Mouse (Mus musculus) midbrain, embryonic 13.5 days (tissue): ENCODE data around the gene Foxo6. TPM values are rescaled to one million over a fixed set of nuclear protein-coding genes. Genes with fewer than 3 reads are reported as not detected.

Experiments
- ATAC-seq: fragments of 200-750 bp; cut with Nextera tagmentation; 2 replicates; pipeline ENCODE4 v1.8.0; 2017; ENCODE audit warnings: mild to moderate bottlenecking, moderate TSS enrichment, moderate library complexity
- H3K27ac ChIP-seq: fragments of 300-500 bp; sonication (generic); 2 replicates; pipeline ENCODE4 v1.5.1; 2015; ENCODE audit warnings: inconsistent platforms, mild to moderate bottlenecking, moderate library complexity
- H3K27me3 ChIP-seq: fragments of 300-500 bp; sonication (generic); 2 replicates; pipeline ENCODE4 v1.6.1; 2015; ENCODE audit warnings: mild to moderate bottlenecking, inconsistent platforms
- H3K36me3 ChIP-seq: fragments of 300-500 bp; sonication (generic); 2 replicates; pipeline ENCODE4 v1.6.1; 2015; ENCODE audit warnings: mild to moderate bottlenecking, inconsistent platforms
- H3K4me1 ChIP-seq: fragments of 300-500 bp; sonication (generic); replicated peaks from 2 replicates; pipeline ENCODE4 v1.6.1; 2015; ENCODE audit warnings: inconsistent platforms
- H3K4me2 ChIP-seq: fragments of 300-500 bp; sonication (generic); replicated peaks from 2 replicates; pipeline ENCODE4 v1.6.1; 2015; ENCODE audit warnings: moderate library complexity, mild to moderate bottlenecking, inconsistent platforms
- H3K4me3 ChIP-seq: fragments of 300-500 bp; sonication (generic); replicated peaks from 2 replicates; pipeline ENCODE4 v1.5.1; 2015; ENCODE audit warnings: mild to moderate bottlenecking, inconsistent platforms
- H3K9ac ChIP-seq: fragments of 300-500 bp; sonication (generic); replicated peaks from 2 replicates; pipeline ENCODE4 v1.6.1; 2015; ENCODE audit warnings: mild to moderate bottlenecking, inconsistent platforms
- H3K9me3 ChIP-seq: fragments of 300-500 bp; sonication (generic); 2 replicates; pipeline ENCODE4 v1.6.1; 2016; ENCODE audit warnings: mild to moderate bottlenecking, inconsistent platforms
- WGBS: fragments of 180-500 bp; shearing (Covaris S2); methylation state at CpG from one replicate; pipeline ENCODE4 v1.1.7; 2015; 5-methylcytosine and 5-hydroxymethylcytosine counted together
- polyA plus RNA-seq: library from polyadenylated mRNA; unstranded; fragments of >200 nt; fragmentation: Nextera tagmentation; extraction: Ambion mirVana; gene quantifications from 2 replicates; pipeline ENCODE4 v1.2.1, GENCODE M21; 2015

Foxo6 gene
- polyA plus RNA-seq, 1 experiment from 2014 or later: 0.69 TPM

GRCm38 (mm10) chr4:120314571-120314970 lies 27.4 kb upstream of the Foxo6 start:
- no peak overlapping the region for H3K27ac ChIP-seq
- 48% methylated on average over 3 of the region's 3 CpGs for WGBS
- H3K27me3 ChIP-seq: peaks cover 7% of the 10 kb centered on the region; the same call in 1 of the 2 replicates
- H3K4me2 ChIP-seq: no peak overlapping the region
- peaks cover 2% of the 10 kb centered on the region; the same call in 1 of the 2 replicates for H3K9me3 ChIP-seq
- H3K4me1 ChIP-seq: 0 out of 2 replicates have a peak, but pooled peaks cover 4% of the 10 kb centered on the region
- no peak for ATAC-seq
- H3K4me3 ChIP-seq: no peak overlapping the region
- no peak overlapping the region for H3K9ac ChIP-seq
- no peaks in the 10 kb centered on the region for H3K36me3 ChIP-seq

GRCm38 (mm10) chr4:120313309-120313708 lies 26.2 kb upstream of the Foxo6 start:
- 77% methylated on average over 5 of the region's 5 CpGs for WGBS
- Histone ChIP-seq H3K4me2 (no peak overlapping the region), H3K4me1 (0 out of 2 replicates have a peak, but pooled peaks cover 4% of the 10 kb centered on the region), H3K4me3 (no peak overlapping the region), H3K36me3 (no peaks in the 10 kb centered on the region), H3K9ac (no peak overlapping the region), H3K27ac (no peak overlapping the region), H3K9me3 (peaks cover 2% of the 10 kb centered on the region; the same call in 1 of the 2 replicates), H3K27me3 (peaks cover 7% of the 10 kb centered on the region; the same call in 1 of the 2 replicates)
- ATAC-seq: no peak

GRCm38 (mm10) chr4:120304580-120304979 lies 17.4 kb upstream of the Foxo6 start:
- Histone ChIP-seq H3K9me3 (no peaks in the 10 kb centered on the region), H3K4me2 (no peak overlapping the region), H3K36me3 (no peaks in the 10 kb centered on the region), H3K27me3 (no peaks in the 10 kb centered on the region), H3K27ac (no peak overlapping the region), H3K9ac (no peak overlapping the region), H3K4me3 (no peak overlapping the region), H3K4me1 (peaks cover 3% of the 10 kb centered on the region; the same call in 1 of the 2 replicates)
- 55% methylated on average over 9 of the region's 9 CpGs for WGBS
- ATAC-seq: 0 out of 2 replicates have a peak, but pooled peaks have one; percentile 55

GRCm38 (mm10) chr4:120299287-120299686 lies 12.1 kb upstream of the Foxo6 start:
- WGBS: 62% methylated on average over 7 of the region's 7 CpGs
- Histone ChIP-seq H3K27ac (no peak overlapping the region), H3K4me2 (no peak overlapping the region), H3K4me3 (no peak overlapping the region), H3K27me3 (no peaks in the 10 kb centered on the region), H3K4me1 (no peaks in the 10 kb centered on the region), H3K36me3 (no peaks in the 10 kb centered on the region), H3K9ac (no peak overlapping the region), H3K9me3 (no peaks in the 10 kb centered on the region)
- no peak for ATAC-seq

GRCm38 (mm10) chr4:120291106-120291822 lies 4.1 kb upstream of the Foxo6 start:
- no peak for ATAC-seq
- no peaks in the 10 kb centered on the region for H3K9me3 ChIP-seq
- no peak overlapping the region for H3K9ac ChIP-seq
- no peaks in the 10 kb centered on the region for H3K36me3 ChIP-seq
- H3K4me1 ChIP-seq: peaks cover 22% of the 10 kb centered on the region
- H3K4me2 ChIP-seq: no peak overlapping the region
- H3K4me3 ChIP-seq: no peak overlapping the region
- no peak overlapping the region for H3K27ac ChIP-seq
- WGBS: 80% methylated on average over 11 of the region's 11 CpGs
- peaks cover 12% of the 10 kb centered on the region; the same call in 1 of the 2 replicates for H3K27me3 ChIP-seq

GRCm38 (mm10) chr4:120290486-120290885 lies 3.3 kb upstream of the Foxo6 start:
- 67% methylated on average over 5 of the region's 5 CpGs for WGBS
- Histone ChIP-seq H3K9me3 (no peaks in the 10 kb centered on the region), H3K9ac (no peak overlapping the region), H3K27ac (no peak overlapping the region), H3K27me3 (peaks cover 20% of the 10 kb centered on the region), H3K4me1 (peaks cover 30% of the 10 kb centered on the region), H3K36me3 (no peaks in the 10 kb centered on the region), H3K4me3 (no peak overlapping the region), H3K4me2 (no peak overlapping the region)
- ATAC-seq: no peak

- Histone ChIP-seq H3K9me3 (no peaks in the 10 kb centered on the region), H3K4me1 (peaks cover 39% of the 10 kb centered on the region), H3K27me3 (peaks cover 31% of the 10 kb centered on the region), H3K4me2 (no peak overlapping the region), H3K27ac (no peak overlapping the region), H3K36me3 (no peaks in the 10 kb centered on the region), H3K9ac (no peak overlapping the region), H3K4me3 (no peak overlapping the region)
- ATAC-seq: no peak
- WGBS: 68% methylated on average over 3 of the region's 3 CpGs
Measured at GRCm38 (mm10) chr4:120289181-120289965, 2.2 kb upstream of the Foxo6 start.

- peak overlapping the region; percentile 80 for H3K4me3 ChIP-seq
- H3K4me2 ChIP-seq: peak overlapping the region; percentile 98
- no peak for ATAC-seq
- H3K4me1 ChIP-seq: peaks cover 63% of the 10 kb centered on the region
- peak overlapping the region; percentile 90 for H3K9ac ChIP-seq
- no peaks in the 10 kb centered on the region for H3K9me3 ChIP-seq
- peaks cover 51% of the 10 kb centered on the region for H3K27me3 ChIP-seq
- WGBS: under 1% methylated on average over 49 of the region's 53 CpGs
- H3K27ac ChIP-seq: peak overlapping the region; percentile 80
- H3K36me3 ChIP-seq: no peaks in the 10 kb centered on the region
Measured at GRCm38 (mm10) chr4:120286761-120287241, 348 bp downstream of the Foxo6 start.

- Histone ChIP-seq H3K4me1 (peaks cover 72% of the 10 kb centered on the region), H3K9me3 (no peaks in the 10 kb centered on the region), H3K27ac (no peak overlapping the region), H3K27me3 (peaks cover 60% of the 10 kb centered on the region), H3K36me3 (no peaks in the 10 kb centered on the region), H3K9ac (peak overlapping the region; percentile 90), H3K4me3 (peak overlapping the region; percentile 80), H3K4me2 (peak overlapping the region; percentile 98)
- 88% methylated on average over 1 of the region's 1 CpGs for WGBS
- ATAC-seq: no peak
Measured at GRCm38 (mm10) chr4:120285730-120286129, 1.4 kb downstream of the Foxo6 start.

- 76% methylated on average over 3 of the region's 3 CpGs for WGBS
- H3K4me1 ChIP-seq: peaks cover 73% of the 10 kb centered on the region
- H3K36me3 ChIP-seq: no peaks in the 10 kb centered on the region
- H3K9ac ChIP-seq: 0 out of 2 replicates have a peak overlapping the region, but pooled peaks have one; percentile 90
- no peak overlapping the region for H3K27ac ChIP-seq
- ATAC-seq: no peak
- H3K27me3 ChIP-seq: peaks cover 65% of the 10 kb centered on the region
- H3K4me2 ChIP-seq: peak overlapping the region; percentile 98
- H3K4me3 ChIP-seq: peak overlapping the region; percentile 80
- no peaks in the 10 kb centered on the region for H3K9me3 ChIP-seq
Measured at GRCm38 (mm10) chr4:120285223-120285622, 1.9 kb downstream of the Foxo6 start.

GRCm38 (mm10) chr4:120284187-120284586 lies 3.0 kb downstream of the Foxo6 start:
- Histone ChIP-seq H3K4me1 (peaks cover 68% of the 10 kb centered on the region), H3K4me3 (no peak overlapping the region), H3K9me3 (no peaks in the 10 kb centered on the region), H3K9ac (no peak overlapping the region), H3K4me2 (peak overlapping the region; percentile 98), H3K27me3 (peaks cover 59% of the 10 kb centered on the region), H3K36me3 (no peaks in the 10 kb centered on the region), H3K27ac (no peak overlapping the region)
- WGBS: 89% methylated on average over 1 of the region's 1 CpGs
- ATAC-seq: no peak

- H3K4me1 ChIP-seq: peaks cover 66% of the 10 kb centered on the region
- H3K4me3 ChIP-seq: peak overlapping the region; percentile 44
- ATAC-seq: peak; percentile 72
- H3K9ac ChIP-seq: peak overlapping the region; percentile 67
- WGBS: 5% methylated on average over 6 of the region's 6 CpGs
- H3K36me3 ChIP-seq: no peaks in the 10 kb centered on the region
- peak overlapping the region; percentile 49 for H3K27ac ChIP-seq
- H3K27me3 ChIP-seq: peaks cover 58% of the 10 kb centered on the region
- no peaks in the 10 kb centered on the region for H3K9me3 ChIP-seq
- H3K4me2 ChIP-seq: peak overlapping the region; percentile 98
Measured at GRCm38 (mm10) chr4:120283141-120283540, 4.0 kb downstream of the Foxo6 start.
